Mouse (Mus musculus) regulatory T cell (primary cell): ENCODE results near the gene Tepp.

Experiments used
- in situ Hi-C: fragments of 300-600 bp; cut with MboI, MseI; formaldehyde crosslinking; loops from one replicate; pipeline ENCODE4 v1.15.1; 2025; ENCODE audit warnings: high pct_unique_total_duplicates

Gene Tepp

DNA sequence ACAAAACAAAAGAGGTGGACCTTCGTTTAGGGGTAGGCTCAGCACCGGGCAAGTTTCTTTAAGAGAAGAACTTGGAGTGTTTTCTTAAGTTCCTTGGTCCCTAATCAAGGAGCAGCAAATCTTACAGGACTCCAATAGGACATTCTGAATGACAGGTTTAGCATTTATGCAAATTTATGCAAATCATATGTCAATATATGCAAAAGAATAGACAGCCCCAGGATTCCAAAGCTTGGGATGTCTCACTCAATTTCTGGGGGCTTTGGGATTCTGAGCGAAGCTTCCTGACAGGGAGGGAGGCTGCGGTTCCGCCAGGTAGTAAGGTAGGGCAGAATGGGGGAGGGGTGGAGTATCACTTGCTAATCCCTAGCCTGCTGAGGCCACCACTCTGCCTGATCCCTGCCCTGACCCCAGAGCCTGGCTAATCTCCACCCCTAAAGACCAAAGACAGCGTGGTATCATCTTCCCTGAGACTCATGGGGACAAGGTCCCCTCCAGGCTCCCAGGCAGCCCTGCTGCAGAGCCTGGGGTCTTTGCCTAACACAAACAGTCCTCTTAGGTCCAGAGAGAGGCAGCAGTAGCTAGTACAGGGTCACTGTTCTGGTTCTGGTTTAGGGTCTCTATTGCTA lies at the start of gene Tepp:
Tepp (plus strand) TSS at position 225 of the 629 bp plus-strand sequence.
- in situ Hi-C loops, result no loop called here

DNA sequence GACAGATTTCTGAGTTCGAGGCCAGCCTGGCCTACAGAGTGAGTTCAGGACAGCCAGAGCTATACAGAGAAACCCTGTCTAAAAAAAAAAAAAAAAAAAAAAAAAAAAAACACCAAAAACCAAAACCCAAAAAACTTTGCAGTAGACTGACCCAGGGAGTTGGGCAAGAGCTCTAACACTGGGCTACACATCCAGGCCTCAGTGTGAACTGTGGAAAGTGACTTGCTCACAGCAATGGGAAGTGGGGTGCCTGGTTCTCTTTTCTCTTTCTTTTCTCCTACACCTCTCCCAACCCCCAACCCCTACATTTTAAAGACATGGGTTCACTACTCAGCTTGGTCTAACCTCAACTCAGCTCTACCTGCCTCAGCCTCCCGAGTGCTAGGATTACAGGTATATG lies 48.2 kb upstream of the Tepp start:
- in situ Hi-C loops, result no loop called here

DNA sequence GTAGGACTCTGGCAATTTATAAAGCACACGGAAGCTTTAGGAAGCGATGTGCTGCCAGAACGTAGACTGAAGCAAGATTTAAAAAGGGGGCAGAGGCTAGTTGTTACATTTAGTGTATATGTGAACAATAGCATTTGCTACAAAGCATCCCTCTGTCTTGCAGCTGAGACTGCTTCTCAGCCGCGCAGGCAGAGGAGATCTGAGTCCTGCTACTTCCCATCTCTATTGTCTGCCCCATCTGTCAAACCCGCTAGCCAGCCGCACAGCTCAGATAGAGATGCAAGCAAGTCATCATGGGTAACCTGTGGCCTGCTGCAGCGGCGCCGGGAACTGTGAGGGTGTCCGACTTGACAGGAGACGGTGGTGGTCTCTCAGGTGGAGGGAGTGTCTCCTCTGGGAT lies 39.9 kb upstream of the Tepp start:
- in situ Hi-C loops, result no loop called here

DNA sequence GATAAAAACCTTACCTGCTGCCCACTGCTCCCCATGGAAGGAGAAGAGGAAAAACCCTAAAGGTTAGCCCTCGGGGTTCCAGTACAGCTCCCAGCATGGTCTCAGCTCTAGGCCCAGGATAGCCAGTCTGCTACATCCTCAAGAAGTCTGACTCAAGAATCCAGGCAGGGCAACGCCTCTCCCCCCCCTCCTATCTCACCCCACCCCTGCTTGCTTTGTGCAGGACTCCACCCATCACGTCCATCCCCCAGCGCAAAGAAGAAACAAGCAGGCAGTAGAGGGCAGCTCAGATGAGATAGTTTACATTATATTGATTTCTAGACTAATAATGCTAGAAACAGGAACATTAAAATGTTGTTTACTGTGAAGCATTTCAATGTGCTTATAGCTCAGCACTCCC lies 38.5 kb upstream of the Tepp start:
- in situ Hi-C loops, result no loop called here

DNA sequence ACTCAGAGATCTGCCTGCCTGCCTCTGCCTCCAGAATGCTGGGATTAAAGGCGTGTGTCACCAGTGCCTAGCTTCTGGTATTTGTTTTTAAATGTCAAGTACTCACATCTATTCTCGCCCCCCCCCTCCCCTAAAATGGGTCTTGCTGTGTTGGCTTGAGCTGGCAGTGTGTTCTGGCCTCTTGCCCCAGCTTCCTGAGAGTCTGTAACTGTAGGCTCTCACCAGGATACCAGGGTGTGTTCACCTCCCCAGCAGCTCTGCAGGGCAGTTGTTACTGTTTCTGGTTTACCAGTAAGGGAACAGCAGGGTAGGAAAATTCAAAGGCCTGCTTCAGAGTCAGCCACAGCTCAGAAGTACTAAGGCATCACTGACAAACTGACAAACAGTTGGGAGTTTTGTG lies 37.5 kb upstream of the Tepp start:
- in situ Hi-C loops, result no loop called here

DNA sequence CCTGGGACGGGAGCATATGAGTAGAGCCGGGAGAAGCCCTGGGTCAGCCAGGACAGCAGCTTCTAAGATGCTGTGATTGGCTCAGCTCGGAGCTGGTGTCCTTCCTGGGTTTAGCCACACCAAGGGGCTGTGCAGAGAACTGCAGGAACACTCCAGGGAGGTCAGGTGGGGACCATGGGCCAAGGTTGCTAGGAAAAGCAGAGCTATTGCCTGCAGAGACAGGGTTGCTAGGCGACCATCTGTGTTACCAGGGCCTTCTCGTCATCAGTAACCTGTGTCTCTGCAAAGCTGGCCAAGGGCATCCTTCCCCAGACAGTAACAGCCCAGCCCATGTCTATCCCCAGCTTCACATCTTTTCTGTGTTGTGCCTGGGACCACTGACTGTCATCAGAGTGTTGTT lies 28.9 kb upstream of the Tepp start:
- in situ Hi-C loops, result no loop called here

DNA sequence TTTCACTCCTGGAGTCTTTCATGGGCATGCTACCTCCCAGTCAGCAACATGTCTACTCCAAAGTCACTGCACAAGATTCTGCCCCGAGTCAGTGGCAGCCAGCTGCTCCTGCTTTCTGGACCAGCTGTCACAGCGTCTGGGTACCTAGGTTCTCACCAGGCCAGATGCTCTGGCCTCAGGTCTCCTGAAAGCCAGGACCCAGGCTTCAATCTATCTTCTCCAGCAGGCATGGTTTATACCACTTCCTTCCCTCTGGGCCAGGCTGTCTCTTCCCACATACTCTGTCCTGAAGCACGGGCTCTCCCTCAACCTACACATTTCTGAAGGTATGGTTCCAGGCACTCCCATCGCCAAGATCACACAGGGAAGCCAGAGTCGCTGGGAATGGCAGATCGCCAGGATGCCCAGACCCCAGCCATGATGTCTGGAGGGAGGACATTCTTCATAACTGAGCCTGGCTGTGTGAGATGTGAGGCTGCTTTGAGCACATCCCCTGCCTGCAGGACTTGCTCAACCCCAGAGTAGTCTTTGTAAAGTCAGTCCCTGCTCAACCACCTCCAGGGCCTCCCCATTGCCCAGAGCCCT lies 21.2 kb upstream of the Tepp start:
- in situ Hi-C loops, result no loop called here

DNA sequence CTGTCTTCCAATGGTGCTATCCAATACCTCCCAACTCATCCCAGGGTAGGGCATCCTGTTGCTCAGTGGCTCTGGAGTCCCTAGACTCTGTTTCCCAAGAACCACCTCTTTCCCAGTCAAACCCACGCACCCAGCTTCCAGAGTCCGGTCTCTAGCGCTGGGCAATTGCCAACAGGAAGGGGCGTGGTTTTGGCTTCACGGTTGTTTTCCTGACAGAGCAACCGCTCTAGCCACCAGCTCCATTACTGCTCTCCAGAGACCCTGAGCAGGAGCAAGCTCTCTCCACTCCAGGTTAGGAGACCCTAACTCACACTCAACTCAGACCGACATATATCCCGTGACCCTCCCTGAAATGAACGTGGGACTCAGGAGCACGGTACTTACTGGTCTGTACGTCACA lies 17.2 kb upstream of the Tepp start:
- in situ Hi-C loops, result no loop called here

DNA sequence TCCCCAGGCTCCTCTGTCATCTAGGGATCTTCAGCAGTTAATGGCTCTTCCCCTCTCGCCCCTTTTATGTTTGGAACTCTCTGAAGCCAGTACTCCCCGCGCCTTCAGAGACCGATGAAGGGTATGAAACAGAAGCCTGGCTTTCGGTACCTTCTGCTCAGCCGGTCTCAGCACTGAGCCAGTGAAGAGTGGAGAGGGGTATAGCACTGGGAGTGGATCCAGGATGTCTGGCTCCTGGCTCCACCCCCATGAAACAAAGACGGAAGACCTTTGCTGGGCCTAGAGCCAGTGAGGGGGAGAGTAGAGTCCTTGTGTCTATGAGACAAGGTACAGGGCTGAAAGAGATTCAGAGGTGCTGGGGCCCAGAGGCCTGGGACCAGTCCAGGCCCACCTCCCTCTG lies 16.5 kb upstream of the Tepp start:
- in situ Hi-C loops, result no loop called here

DNA sequence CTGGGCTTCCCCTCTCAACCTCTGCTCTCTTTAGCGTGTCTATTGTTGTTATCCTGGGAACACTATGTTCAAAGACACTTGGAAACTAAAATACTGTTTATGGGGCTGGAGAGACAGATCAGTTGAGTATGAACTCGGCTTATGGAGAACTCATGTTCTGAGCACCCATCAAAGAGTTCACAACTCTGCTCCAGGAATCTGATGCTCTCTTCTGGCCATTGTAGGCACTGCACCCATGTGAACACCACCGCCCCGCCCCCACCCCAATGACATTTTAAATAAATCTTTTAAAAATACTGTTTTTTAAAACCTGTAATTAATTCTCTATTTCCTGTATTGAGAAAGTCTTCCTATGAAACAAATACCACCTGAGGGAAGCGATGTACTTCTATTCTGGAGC lies 8.0 kb upstream of the Tepp start:
- in situ Hi-C loops, result no loop called here

DNA sequence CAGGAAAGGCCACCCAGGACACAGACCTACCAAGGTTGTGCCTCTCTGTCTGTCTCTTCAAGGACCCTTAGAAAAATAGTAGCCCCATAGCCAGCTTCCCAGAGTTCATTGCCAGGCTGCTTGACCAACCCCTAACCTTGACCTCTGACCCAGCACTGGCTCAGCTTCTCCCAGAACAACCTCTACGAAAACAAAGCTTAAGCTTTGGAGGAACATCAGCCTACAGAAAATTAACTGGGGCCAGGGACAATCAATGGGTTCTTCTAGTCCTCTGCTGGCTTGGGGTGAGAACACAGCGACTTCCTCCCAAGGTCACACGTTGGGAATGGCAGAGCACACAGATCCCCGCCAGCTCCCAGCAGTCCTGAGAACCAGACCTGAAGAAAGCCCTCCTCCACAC lies 4.8 kb upstream of the Tepp start:
- in situ Hi-C loops, result loop anchor here (5.0 kb wide), 1 partner anchor 48 kb away; no protein-coding TSS in a partner anchor

DNA sequence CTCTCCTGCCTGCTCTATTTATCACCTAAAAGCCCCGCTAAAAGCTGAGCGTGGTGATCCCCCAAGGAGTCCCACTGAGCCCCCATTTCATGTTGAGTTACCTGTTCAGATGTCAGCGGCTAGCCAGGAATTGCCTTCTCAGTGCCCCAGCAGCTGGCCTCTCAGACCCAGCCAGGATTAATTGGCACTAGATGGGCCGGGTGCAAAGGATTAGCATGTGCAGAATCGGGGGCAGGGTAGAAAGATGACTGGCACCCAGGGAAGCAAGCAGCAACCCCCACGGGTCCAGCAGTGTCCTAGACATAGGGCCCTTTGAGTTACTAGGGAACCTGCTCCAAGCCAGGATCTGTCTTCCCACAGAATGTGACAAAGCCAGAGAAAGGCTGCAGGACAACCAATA lies 3.9 kb upstream of the Tepp start, which contains the start of gene Cngb1:
Cngb1 (minus strand) TSS at position 155 of the 400 bp plus-strand sequence.
- in situ Hi-C loops, result loop anchor here (5.0 kb wide), 1 partner anchor 49 kb away; no protein-coding TSS in a partner anchor

DNA sequence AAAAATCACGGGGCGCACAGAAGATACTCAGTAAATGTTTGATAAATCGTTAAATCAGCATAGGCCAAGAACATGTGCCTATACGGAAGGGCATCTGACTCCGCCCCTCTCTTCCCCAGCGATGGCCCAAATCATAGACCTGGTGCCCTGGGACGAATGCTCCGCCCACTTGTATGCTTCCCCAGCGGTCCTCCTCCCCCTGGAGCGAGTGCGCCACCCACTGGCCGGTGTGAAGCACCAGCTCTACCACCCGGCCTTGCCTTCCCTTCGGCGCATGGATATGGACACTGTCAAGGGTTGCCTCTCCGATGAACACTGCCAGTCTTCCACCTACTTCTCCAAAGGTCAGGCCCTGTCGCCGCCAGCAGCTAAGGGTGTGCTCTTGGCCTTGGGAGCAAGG lies 2.5 kb downstream of the Tepp start:
- in situ Hi-C loops, result no loop called here

DNA sequence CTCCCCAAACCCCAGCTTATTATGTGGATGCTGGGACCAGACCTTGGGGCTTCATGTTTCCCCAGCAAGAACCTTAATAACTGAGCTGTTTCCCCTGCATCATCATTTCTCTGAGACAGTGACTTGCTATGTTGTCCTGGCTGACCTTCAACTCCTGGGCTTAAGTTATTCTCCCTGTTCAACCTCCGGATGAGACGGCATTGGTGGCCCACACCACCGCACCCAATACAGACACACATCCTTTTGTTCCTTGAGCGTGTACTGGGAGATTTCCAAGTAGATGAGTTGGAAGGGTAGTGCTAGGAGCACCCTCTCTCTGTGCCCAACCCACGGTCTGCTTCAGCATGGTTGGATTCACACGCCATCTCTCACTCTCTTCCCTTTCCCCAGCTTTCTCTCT lies 3.5 kb downstream of the Tepp start:
- in situ Hi-C loops, result no loop called here

DNA sequence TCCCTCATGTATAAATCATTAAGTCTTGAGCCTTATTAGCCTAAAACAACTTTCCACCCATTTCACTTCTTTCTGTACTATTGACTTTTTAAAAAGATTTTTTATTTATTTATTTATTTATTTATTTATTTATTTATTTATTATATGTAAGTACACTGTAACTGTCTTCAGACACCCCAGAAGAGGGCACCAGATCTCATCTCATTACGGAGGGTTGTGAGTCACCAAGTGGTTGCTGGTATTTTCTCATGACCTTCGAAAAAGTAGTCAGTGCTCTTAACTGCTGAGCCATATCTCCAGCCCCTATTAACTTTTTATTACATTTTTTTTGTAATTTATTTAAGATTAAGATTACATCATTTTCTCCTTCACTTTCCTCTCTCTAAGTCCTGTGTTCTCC lies 4.3 kb downstream of the Tepp start:
- in situ Hi-C loops, result no loop called here

DNA sequence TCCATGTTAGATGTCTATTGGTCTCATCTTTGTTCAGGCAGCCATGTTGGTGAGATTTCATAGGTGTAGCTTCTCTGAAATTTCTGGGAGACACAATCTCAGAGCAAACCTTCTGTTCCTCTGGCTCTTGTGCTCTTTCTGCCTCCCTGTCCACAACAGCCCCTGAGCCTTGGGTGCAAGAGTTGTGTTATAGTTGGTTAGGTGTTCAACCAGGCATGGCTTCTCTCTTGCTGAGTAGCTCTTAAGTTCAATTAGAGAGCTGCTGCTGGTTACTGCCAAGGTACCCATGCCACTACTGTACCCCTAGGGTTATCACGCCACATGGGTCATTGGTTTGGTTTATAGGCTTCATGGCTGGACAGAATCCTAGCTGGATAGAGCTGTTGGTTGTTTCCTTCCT lies 5.0 kb downstream of the Tepp start:
- in situ Hi-C loops, result no loop called here

DNA sequence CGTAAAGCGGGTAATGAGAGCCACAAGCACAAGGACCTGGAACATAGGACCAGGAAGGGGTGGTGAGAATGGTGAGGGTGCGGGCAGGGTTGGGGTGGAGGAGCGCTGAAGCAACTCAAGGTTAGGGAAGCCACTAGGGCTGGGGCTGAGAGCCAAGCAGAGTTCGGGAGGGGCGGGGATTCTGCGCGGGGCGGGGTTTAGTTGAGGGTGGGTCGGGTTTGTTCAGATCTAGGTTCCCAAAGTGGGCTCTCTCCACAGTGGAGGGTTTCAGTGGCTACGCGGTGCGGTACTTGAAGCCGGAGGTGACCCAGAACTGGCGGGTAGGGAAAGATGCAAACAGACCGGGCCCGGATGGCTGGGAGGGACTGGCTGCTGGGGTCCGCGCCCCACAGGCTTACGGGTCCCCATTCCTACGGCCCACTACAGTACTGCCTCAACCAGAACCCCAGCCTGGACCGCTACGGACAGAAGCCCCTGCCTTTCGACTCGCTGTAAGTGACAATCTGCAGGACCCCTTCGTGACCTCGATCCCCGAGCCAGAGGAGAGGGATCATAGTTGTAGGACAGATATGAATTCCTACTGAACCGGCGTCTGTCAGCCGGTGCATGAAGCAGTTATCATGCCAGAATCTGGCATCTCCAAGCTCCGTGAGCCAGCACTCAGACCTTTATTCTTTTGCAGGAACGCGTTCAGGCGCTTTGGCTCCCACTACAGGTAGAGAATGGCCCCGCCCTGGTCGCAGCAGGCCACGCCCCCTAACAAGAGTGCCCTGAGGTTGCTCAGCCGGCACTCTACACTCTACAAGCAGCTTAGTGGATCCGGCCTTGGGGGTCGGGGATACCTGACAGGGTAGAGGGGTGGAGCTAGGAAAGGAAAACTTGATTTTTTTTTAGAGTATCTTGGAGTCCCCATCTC lies 10.1 kb downstream of the Tepp start:
- in situ Hi-C loops, result no loop called here

DNA sequence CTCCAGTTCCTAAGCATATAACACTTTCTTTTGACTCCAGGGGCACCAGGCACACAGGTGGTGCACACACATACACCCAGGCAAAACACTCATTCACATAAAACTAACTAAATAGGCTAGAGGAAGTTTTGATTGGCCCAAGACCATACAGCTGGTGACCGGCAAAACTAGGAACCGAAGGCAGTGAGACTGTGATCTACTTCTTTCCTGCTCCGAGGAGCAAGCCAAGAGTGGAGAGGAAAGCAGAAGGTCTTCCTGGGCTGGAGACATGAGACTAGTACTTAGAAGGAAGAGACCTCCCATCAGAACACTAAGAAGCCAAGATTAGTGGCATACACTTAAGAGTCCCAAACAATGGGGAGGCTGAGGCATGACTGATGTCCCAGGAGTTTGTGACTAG lies 12.8 kb downstream of the Tepp start:
- in situ Hi-C loops, result no loop called here

DNA sequence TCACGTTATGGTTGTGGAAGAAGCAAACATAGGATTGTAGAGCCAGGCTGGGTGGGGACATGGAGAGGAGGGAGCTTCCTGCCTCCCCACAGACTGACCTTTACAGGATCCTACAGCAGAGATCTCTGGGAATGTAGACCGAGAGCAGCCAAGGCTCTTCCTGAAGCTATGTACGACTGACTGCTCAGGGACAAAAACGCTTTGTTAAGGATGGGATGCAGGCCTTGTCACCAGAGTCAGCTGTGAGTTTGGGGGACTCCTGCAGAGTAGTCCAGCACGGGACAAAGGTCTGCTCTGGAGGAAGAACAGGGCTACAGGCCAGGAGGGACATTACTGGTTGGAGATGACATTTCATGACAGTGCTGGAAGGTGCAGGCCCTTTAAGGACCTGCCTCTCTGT lies 14.3 kb downstream of the Tepp start:
- in situ Hi-C loops, result no loop called here

DNA sequence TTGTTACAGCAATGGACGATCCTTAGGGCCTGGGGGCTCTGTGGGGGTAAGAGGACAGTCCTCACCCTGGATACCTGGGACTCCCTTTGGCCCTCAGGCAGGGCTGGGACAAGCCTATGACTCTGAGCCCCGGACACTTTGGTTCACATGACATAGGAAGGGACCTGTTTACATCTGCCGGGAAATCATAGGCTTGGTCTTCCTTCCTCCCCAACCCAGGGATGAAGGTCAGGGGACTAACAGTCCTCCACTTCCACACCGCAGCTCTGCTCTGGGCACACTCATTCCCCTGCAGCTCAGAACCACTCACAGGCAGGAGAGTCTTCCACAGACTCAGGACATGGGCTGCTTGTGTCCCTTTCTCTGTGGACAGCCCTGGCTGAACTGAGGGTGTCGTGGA lies 16.5 kb downstream of the Tepp start:
- in situ Hi-C loops, result no loop called here

DNA sequence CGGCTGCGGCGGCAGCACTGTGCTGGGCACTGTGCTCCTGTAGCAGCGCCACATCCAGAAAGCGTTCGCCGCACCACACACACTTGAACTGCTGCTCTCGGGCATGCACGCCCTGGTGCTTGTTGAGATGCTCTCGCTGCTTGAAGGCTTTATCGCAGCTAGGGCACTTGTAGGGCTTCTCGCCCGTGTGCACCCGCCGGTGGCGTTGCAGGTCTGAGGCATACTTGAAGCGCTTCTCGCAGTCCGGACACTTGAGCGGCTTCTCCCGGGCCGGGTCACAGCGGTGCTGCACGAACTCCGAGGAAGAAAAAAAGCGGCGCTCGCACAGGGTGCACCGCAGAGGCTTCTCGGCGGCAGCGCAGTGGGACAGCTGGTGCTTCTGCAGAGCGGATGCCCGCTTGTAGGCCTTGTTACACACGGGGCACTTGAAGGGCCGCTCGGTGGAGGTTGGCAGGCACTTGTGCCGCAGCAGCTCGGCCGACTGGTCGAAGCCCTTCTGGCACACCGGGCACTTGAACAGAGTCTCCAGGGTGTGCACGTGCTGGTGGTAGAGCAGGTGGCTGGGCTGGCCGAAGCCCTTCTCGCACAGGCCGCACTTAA lies 17.6 kb downstream of the Tepp start:
- in situ Hi-C loops, result no loop called here

DNA sequence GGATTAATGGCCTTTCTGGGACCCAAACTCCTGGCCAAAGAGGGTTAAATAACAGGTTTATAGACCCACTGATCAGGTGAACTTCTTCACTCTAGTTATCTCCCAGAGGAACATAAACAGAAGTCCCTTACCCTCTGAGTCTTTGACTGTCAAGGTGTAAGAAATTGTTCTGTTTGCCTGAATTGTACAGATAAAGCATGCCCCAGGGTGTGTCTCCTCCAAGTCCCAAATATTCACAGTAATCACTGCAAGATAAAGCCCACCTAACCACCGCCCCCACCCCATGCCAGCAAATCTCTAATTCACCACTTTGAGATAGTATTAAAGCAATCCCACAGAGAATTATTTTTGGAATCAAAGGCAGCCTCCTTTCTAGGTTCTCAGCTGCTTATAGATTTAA lies 20.0 kb downstream of the Tepp start:
- in situ Hi-C loops, result loop anchor here (5.0 kb wide), 1 partner anchor 102 kb away; the partner anchor contains the start of gene Cfap20
